Mouse (Mus musculus) MEL (cell line): ENCODE results near the gene Unc80. TPM values are rescaled to one million over a fixed set of nuclear protein-coding genes. Genes with fewer than 3 reads are reported as not detected.

ENCODE experiments used
- DNase-seq: peaks from one replicate; pipeline ENCODE4 v3.0.0; 2011; ENCODE audit warnings: low read depth, low spot score
- H3K27ac ChIP-seq: 2 replicates; pipeline ENCODE4 v1.5.1; 2012; ENCODE audit warnings: low read depth, mild to moderate bottlenecking, control low read depth, low read length, moderate library complexity; ENCODE audit not compliant: control insufficient read depth
- H3K27me3 ChIP-seq, 2 experiments: fragments of 150-350 bp in 1 of 2; sonication (generic) in 1 of 2; 2 replicates each; pipeline ENCODE4 v1.6.1; 2012; ENCODE audit warnings: low read length in 2 of 2, mild to moderate bottlenecking in 2 of 2, improper control_type of control experiment in 1 of 2, moderate library complexity in 1 of 2; ENCODE audit not compliant: insufficient read depth in 2 of 2, control insufficient read depth in 1 of 2
- H3K36me3 ChIP-seq, 2 experiments: 2 replicates each; pipeline ENCODE4 v1.6.1; 2012 to 2014; ENCODE audit warnings: low read length in 2 of 2, improper control_type of control experiment in 1 of 2, inconsistent platforms in 1 of 2, mild to moderate bottlenecking in 1 of 2; ENCODE audit not compliant: insufficient read depth in 2 of 2, control insufficient read depth in 1 of 2
- H3K4me1 ChIP-seq, 2 experiments: fragments of 150-350 bp in 1 of 2; sonication (generic) in 1 of 2; 2 replicates each; pipeline ENCODE4 v1.6.1; 2012; ENCODE audit warnings: low read length in 2 of 2, improper control_type of control experiment in 1 of 2, mild to moderate bottlenecking in 1 of 2; ENCODE audit not compliant: insufficient read depth in 2 of 2, control insufficient read depth in 1 of 2
- H3K4me3 ChIP-seq, 2 experiments: fragments of 150-350 bp in 1 of 2; sonication (generic) in 1 of 2; 2 replicates each; pipeline ENCODE4 v1.5.1; 2012; ENCODE audit warnings: low read depth in 2 of 2, low read length in 2 of 2, mild to moderate bottlenecking in 2 of 2, moderate library complexity in 2 of 2, control low read depth in 1 of 2, improper control_type of control experiment in 1 of 2; ENCODE audit not compliant: control insufficient read depth in 1 of 2, insufficient read depth in 1 of 2
- H3K79me2 ChIP-seq: 2 replicates; pipeline ENCODE4 v1.6.1; 2012; ENCODE audit warnings: mild to moderate bottlenecking, low read length, moderate library complexity; ENCODE audit not compliant: control insufficient read depth, poor library complexity, insufficient read depth
- H3K9ac ChIP-seq: 2 replicates; pipeline ENCODE4 v1.6.1; 2012; ENCODE audit warnings: low read depth, mild to moderate bottlenecking, control low read depth, low read length, moderate library complexity; ENCODE audit not compliant: control insufficient read depth, poor library complexity, severe bottlenecking
- H3K9me3 ChIP-seq: fragments of 150-350 bp; sonication (generic); replicated peaks from 2 replicates; pipeline ENCODE4 v1.6.1; 2012; ENCODE audit warnings: mild to moderate bottlenecking, low read length, improper control_type of control experiment, moderate library complexity; ENCODE audit not compliant: insufficient read depth
- CHD1 ChIP-seq: IDR thresholded peaks from 2 replicates; pipeline ENCODE4 v1.6.1; 2012; ENCODE audit warnings: low read depth, mild to moderate bottlenecking, inconsistent platforms, low read length, improper control_type of control experiment
- ELF1 ChIP-seq: IDR thresholded peaks from 2 replicates; pipeline ENCODE4 v1.6.1; 2014; ENCODE audit warnings: low read depth, mild to moderate bottlenecking, inconsistent platforms, low read length, improper control_type of control experiment, moderate library complexity
- EP300 ChIP-seq, 2 experiments: IDR thresholded peaks; 2 replicates each; pipeline ENCODE4 v1.6.1; 2011; ENCODE audit warnings: improper control_type of control experiment in 2 of 2, low read length in 2 of 2, low read depth in 1 of 2, mild to moderate bottlenecking in 1 of 2
- ETS1 ChIP-seq: IDR thresholded peaks from 2 replicates; pipeline ENCODE4 v1.6.1; 2012; ENCODE audit warnings: low read depth, mild to moderate bottlenecking, inconsistent platforms, low read length, improper control_type of control experiment, moderate library complexity
- GABPA ChIP-seq: IDR thresholded peaks from 2 replicates; pipeline ENCODE4 v1.6.1; 2012; ENCODE audit warnings: low read depth, mild to moderate bottlenecking, inconsistent platforms, low read length, improper control_type of control experiment, moderate library complexity
- GATA1 ChIP-seq: IDR thresholded peaks from 2 replicates; pipeline ENCODE4 v1.6.1; 2011; ENCODE audit warnings: low read depth, low read length, improper control_type of control experiment
- JUND ChIP-seq: IDR thresholded peaks from 2 replicates; pipeline ENCODE4 v1.6.1; 2011; ENCODE audit warnings: low read depth, mild to moderate bottlenecking, improper control_type of control experiment, low read length
- KAT2A ChIP-seq: conservative IDR thresholded peaks from 2 replicates; pipeline ENCODE4 v1.6.1; 2012; ENCODE audit warnings: low read depth, low read length, improper control_type of control experiment, inconsistent platforms
- MAFK ChIP-seq: IDR thresholded peaks from 2 replicates; pipeline ENCODE4 v1.6.1; 2011; ENCODE audit warnings: low read depth, mild to moderate bottlenecking, low read length, improper control_type of control experiment, borderline replicate concordance
- MAX ChIP-seq: IDR thresholded peaks from 2 replicates; pipeline ENCODE4 v1.6.1; 2011; ENCODE audit warnings: low read length, improper control_type of control experiment
- MAZ ChIP-seq: IDR thresholded peaks from 2 replicates; pipeline ENCODE4 v1.6.1; 2012; ENCODE audit warnings: low read depth, mild to moderate bottlenecking, inconsistent platforms, low read length, improper control_type of control experiment
- MEF2A ChIP-seq: IDR thresholded peaks from 2 replicates; pipeline ENCODE4 v1.6.1; 2014; ENCODE audit warnings: low read depth, mild to moderate bottlenecking, inconsistent platforms, low read length, improper control_type of control experiment; ENCODE audit not compliant: poor library complexity, insufficient replicate concordance, severe bottlenecking; ENCODE audit errors: extremely low read depth
- MYB ChIP-seq: IDR thresholded peaks from 2 replicates; pipeline ENCODE4 v1.6.1; 2011; ENCODE audit warnings: mild to moderate bottlenecking, low read depth, low read length, improper control_type of control experiment
- NRF1 ChIP-seq: IDR thresholded peaks from 2 replicates; pipeline ENCODE4 v1.6.1; 2014; ENCODE audit warnings: low read depth, mild to moderate bottlenecking, inconsistent platforms, low read length, improper control_type of control experiment, moderate library complexity; ENCODE audit not compliant: poor library complexity, insufficient read depth, severe bottlenecking
- POLR2AphosphoS5 ChIP-seq: IDR thresholded peaks from 2 replicates; pipeline ENCODE4 v1.6.1; 2012; ENCODE audit warnings: low read depth, borderline replicate concordance, mild to moderate bottlenecking, inconsistent platforms, low read length, moderate library complexity, mixed read lengths
- RAD21 ChIP-seq: IDR thresholded peaks from 2 replicates; pipeline ENCODE4 v1.6.1; 2011; ENCODE audit warnings: mild to moderate bottlenecking, low read depth, low read length, improper control_type of control experiment
- SMC3 ChIP-seq: IDR thresholded peaks from 2 replicates; pipeline ENCODE4 v1.6.1; 2011; ENCODE audit warnings: low read depth, low read length, improper control_type of control experiment
- TAL1 ChIP-seq: IDR thresholded peaks from 2 replicates; pipeline ENCODE4 v1.6.1; 2012; ENCODE audit warnings: mild to moderate bottlenecking, inconsistent platforms, low read length, moderate library complexity, mixed read lengths
- TCF12 ChIP-seq: IDR thresholded peaks from 2 replicates; pipeline ENCODE4 v1.6.1; 2014; ENCODE audit warnings: low read depth, mild to moderate bottlenecking, inconsistent platforms, low read length, improper control_type of control experiment, moderate library complexity
- UBTF ChIP-seq: IDR thresholded peaks from 2 replicates; pipeline ENCODE4 v1.6.1; 2012; ENCODE audit warnings: low read depth, mild to moderate bottlenecking, inconsistent platforms, low read length, improper control_type of control experiment, moderate library complexity, borderline replicate concordance; ENCODE audit not compliant: insufficient read depth
- USF1 ChIP-seq: IDR thresholded peaks from 2 replicates; pipeline ENCODE4 v1.6.1; 2014; ENCODE audit warnings: low read depth, mild to moderate bottlenecking, inconsistent platforms, low read length, improper control_type of control experiment, moderate library complexity
- ZNF384 ChIP-seq: IDR thresholded peaks from 2 replicates; pipeline ENCODE4 v1.6.1; 2012; ENCODE audit warnings: low read depth, mild to moderate bottlenecking, inconsistent platforms, low read length, improper control_type of control experiment
- polyA plus RNA-seq, 2 experiments: library from polyadenylated mRNA; stranded (reverse) in 1 of 2; unstranded in 1 of 2; fragments of >175 nt in 1 of 2; fragments of >200 nt in 1 of 2; gene quantifications; 2 replicates each; pipeline versions ENCODE4 v1.2.1 to v1.2.4; 2012; ENCODE audit warnings: low replicate concordance in 2 of 2, low read depth in 1 of 2; ENCODE audit not compliant: insufficient read length in 2 of 2, insufficient read depth in 1 of 2, missing spikeins in 1 of 2
- total RNA-seq: library from RNA; depleted of rRNA; stranded (reverse); fragments of 300-350 nt; gene quantifications from 2 replicates; pipeline ENCODE4 v1.2.3, GENCODE M21; 2012; rRNA removed

The Unc80 gene
- total RNA-seq, result not detected in 2 replicates
- not detected for polyA plus RNA-seq

GRCm38 (mm10) chr1:66467821-66468703 lies at the start of gene Unc80:
Gene Unc80, plus strand, starts transcription at chr1:66468367.
- H3K4me3 ChIP-seq, result no peak within 1 kb of the TSS
- no peaks in the 10 kb centered on the region for H3K9me3 ChIP-seq
- no peak for DNase-seq
- no peaks in the 10 kb centered on the region for H3K79me2 ChIP-seq
- H3K27ac ChIP-seq, result no peak within 1 kb of the TSS
- no peak within 1 kb of the TSS for H3K9ac ChIP-seq
- no peak for TF ChIP-seq CHD1
- no peak for TF ChIP-seq JUND
- no peak for TF ChIP-seq ETS1
- TF ChIP-seq MEF2A, result no peak
- no peak for TF ChIP-seq KAT2A
- TF ChIP-seq GABPA, result no peak
- TF ChIP-seq UBTF, result no peak
- no peak for TF ChIP-seq TAL1
- no peak for TF ChIP-seq ELF1
- TF ChIP-seq USF1, result no peak
- TF ChIP-seq POLR2AphosphoS5, result no peak
- TF ChIP-seq NRF1, result no peak
- TF ChIP-seq MAX, result no peak
- no peak for TF ChIP-seq MYB
- TF ChIP-seq SMC3, result no peak
- TF ChIP-seq RAD21, result no peak
- TF ChIP-seq GATA1, result no peak
- no peaks in the 10 kb centered on the region for H3K4me1 ChIP-seq
- no peaks in the 10 kb centered on the region for H3K27me3 ChIP-seq
- H3K36me3 ChIP-seq, result no peaks in the 10 kb centered on the region

- TF ChIP-seq MAZ (no peak), EP300 (IDR thresholded peaks at IDR 0.05; ENCODE audit: low read depth in 1 of 2, low read length in 2 of 2) (no peak), ZNF384 (no peak), TCF12 (no peak), SMC3 (no peak), ETS1 (no peak), NRF1 (no peak), MAFK (no peak), USF1 (no peak)
- Histone ChIP-seq H3K4me1 (no peaks in the 10 kb centered on the region), H3K4me3 (no peak overlapping the region), H3K36me3 (no peaks in the 10 kb centered on the region), H3K27ac (no peak overlapping the region), H3K9ac (no peak overlapping the region), H3K79me2 (no peaks in the 10 kb centered on the region), H3K9me3 (no peaks in the 10 kb centered on the region; the same call in 1 of the 2 replicates), H3K27me3 (no peaks in the 10 kb centered on the region)
- DNase-seq, result no peak
Observed at GRCm38 (mm10) chr1:66426073-66426472, 42.1 kb upstream of the Unc80 start.
